Mouse (Mus musculus): ENCODE data around the gene Sstr4. TPM values are rescaled to one million over a fixed set of nuclear protein-coding genes. Genes with fewer than 3 reads are reported as not detected.

The Sstr4 gene
- polyA plus RNA-seq (2014; fragmentation: Nextera tagmentation; extraction: Ambion mirVana), result 3.1 and 3.5 TPM in 2 replicates

- H3K27me3 ChIP-seq (ENCODE audit: control insufficient read depth, insufficient read depth, low read length), result peaks cover 6% of the 10 kb centered on the region
- no peaks in the 10 kb centered on the region for H3K36me3 ChIP-seq (ENCODE audit: control insufficient read depth, insufficient read depth, low read length)
- 4% methylated on average over 81 of the region's 83 CpGs for WGBS
- no peak within 1 kb of the TSS for H3K27ac ChIP-seq (ENCODE audit: low read depth, low read length)
- H3K4me3 ChIP-seq (ENCODE audit: low read depth, low read length), result peak within 1 kb of the TSS; percentile 52
- H3K4me1 ChIP-seq (ENCODE audit: control insufficient read depth, insufficient read depth, low read length), result 0 out of 2 replicates have a peak, but pooled peaks cover 3% of the 10 kb centered on the region
- peak within 1 kb of the TSS; percentile 45 for H3K9ac ChIP-seq (replicated peaks; ENCODE audit: low read depth, low read length)
- peak; percentile 94 for ATAC-seq (ENCODE audit: low read depth)
- peak within 1 kb of the TSS; percentile 81 for H3K4me2 ChIP-seq (ENCODE audit: low read depth, low read length)
- no peaks in the 10 kb centered on the region for H3K9me3 ChIP-seq (ENCODE audit: control insufficient read depth, low read length)
Measured at GRCm38 (mm10) chr2:148395131-148396051, at the start of gene Sstr4. Gene Sstr4 (plus strand): TSS chr2:148395344.

- H3K4me1 ChIP-seq (ENCODE audit: control insufficient read depth, insufficient read depth, low read length), result no peaks in the 10 kb centered on the region
- no peak overlapping the region for H3K4me2 ChIP-seq (ENCODE audit: low read depth, low read length)
- H3K36me3 ChIP-seq (ENCODE audit: control insufficient read depth, insufficient read depth, low read length), result no peaks in the 10 kb centered on the region
- no peak for ATAC-seq (ENCODE audit: low read depth)
- no peak overlapping the region for H3K9ac ChIP-seq (replicated peaks; ENCODE audit: low read depth, low read length)
- no peaks in the 10 kb centered on the region for H3K27me3 ChIP-seq (ENCODE audit: control insufficient read depth, insufficient read depth, low read length)
- H3K4me3 ChIP-seq (ENCODE audit: low read depth, low read length), result no peak overlapping the region
- H3K9me3 ChIP-seq (ENCODE audit: control insufficient read depth, low read length), result no peaks in the 10 kb centered on the region
- H3K27ac ChIP-seq (ENCODE audit: low read depth, low read length), result no peak overlapping the region
Measured at GRCm38 (mm10) chr2:148345373-148345772, 49.8 kb upstream of the Sstr4 start.

DNA sequence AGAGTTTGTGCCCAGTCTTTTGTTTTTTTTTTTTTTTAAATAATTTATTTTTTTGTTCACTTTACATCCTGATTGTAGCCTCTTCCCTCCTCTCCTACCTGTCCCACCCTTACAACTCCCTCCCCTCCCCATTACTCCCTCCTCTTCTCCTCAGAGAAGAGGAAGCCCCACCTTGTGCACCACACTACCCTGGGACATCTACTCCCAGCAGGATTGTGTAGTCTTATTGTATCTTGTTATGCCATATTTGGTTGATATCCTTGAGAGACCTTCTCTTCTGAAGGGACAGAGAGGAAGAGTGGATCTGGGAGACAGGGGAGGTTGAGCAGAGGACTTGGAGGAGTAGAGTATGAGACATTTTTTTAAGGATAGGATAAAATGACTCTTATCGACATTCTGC, 48.2 kb upstream of the Sstr4 start:
- no peak for ATAC-seq (ENCODE audit: low read depth)

DNA sequence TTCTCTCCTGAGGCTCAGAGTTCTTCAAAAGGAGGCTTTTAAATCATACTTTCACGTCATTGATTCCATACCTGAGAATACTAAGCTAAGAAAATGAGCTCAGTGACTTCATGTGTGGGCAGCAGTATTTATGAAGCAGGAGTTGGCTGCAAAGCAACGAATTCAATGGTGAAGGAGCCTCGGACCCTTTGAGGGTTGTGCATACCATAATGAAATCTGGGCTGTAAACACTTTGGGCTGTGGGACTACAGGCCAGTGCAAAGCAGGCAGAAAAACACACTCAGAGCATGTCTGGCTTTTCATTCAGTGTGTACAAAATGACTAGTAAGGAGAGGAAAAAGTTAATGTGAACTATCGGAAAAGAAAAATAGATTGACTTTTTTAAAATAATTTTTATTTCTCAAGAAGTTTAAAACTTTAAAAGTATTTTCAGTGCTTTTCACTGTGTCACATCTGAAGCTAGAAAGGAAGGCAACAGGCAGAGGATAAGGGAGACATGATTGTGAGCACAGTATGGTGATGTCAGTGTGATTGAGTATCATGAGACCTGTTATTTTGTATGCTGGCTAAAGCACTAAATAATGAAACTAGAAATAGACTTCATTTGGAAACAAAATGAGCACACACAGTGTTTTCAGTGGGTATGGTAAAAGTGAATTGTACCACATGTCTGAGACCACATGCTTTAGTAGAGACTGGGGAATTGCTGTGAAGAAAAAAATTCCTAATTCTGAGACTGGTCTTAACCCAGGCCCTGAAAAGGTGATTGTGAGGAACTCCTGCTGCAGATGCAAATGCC, 45.4 kb upstream of the Sstr4 start:
- no peak overlapping the region for H3K4me3 ChIP-seq (ENCODE audit: low read depth, low read length)
- no peaks in the 10 kb centered on the region for H3K4me1 ChIP-seq (ENCODE audit: control insufficient read depth, insufficient read depth, low read length)
- no peak overlapping the region for H3K27ac ChIP-seq (ENCODE audit: low read depth, low read length)
- WGBS, result 67% methylated on average over 4 of the region's 4 CpGs
- no peaks in the 10 kb centered on the region for H3K9me3 ChIP-seq (ENCODE audit: control insufficient read depth, low read length)
- H3K27me3 ChIP-seq (ENCODE audit: control insufficient read depth, insufficient read depth, low read length), result no peaks in the 10 kb centered on the region
- H3K4me2 ChIP-seq (ENCODE audit: low read depth, low read length), result no peak overlapping the region
- no peak for ATAC-seq (ENCODE audit: low read depth)
- H3K9ac ChIP-seq (replicated peaks; ENCODE audit: low read depth, low read length), result no peak overlapping the region
- H3K36me3 ChIP-seq (ENCODE audit: control insufficient read depth, insufficient read depth, low read length), result no peaks in the 10 kb centered on the region

More for the DNA sequence above, 48.2 kb upstream of the Sstr4 start:
- WGBS, result 97% methylated on average over 1 of the region's 1 CpGs
- Histone ChIP-seq H3K27me3 (ENCODE audit: control insufficient read depth, insufficient read depth, low read length) (no peaks in the 10 kb centered on the region), H3K4me2 (ENCODE audit: low read depth, low read length) (no peak overlapping the region), H3K36me3 (ENCODE audit: control insufficient read depth, insufficient read depth, low read length) (no peaks in the 10 kb centered on the region), H3K9ac (replicated peaks; ENCODE audit: low read depth, low read length) (no peak overlapping the region), H3K9me3 (ENCODE audit: control insufficient read depth, low read length) (no peaks in the 10 kb centered on the region), H3K4me1 (ENCODE audit: control insufficient read depth, insufficient read depth, low read length) (no peaks in the 10 kb centered on the region), H3K4me3 (ENCODE audit: low read depth, low read length) (no peak overlapping the region), H3K27ac (ENCODE audit: low read depth, low read length) (no peak overlapping the region)

DNA sequence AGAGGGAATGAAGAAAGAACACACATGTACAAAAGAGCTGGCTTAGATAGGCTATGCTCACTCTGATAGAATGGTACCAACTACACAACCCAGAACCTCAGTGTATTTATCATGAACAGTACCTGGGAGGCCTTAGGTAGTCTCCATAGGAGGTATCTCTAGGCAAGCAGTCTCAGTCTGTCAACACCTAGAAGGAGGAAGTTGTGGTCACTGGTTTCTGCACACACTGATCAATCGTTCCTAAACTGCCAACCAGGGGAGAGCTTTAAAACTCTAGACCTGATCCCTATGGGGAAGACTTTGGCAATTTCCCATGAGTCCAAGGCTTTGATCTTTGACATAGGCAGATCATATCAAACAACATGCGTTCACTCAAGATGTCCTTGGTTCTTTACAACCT, 44.7 kb upstream of the Sstr4 start:
- H3K9ac ChIP-seq (replicated peaks; ENCODE audit: low read depth, low read length), result no peak overlapping the region
- 88% methylated on average over 2 of the region's 2 CpGs for WGBS
- no peaks in the 10 kb centered on the region for H3K4me1 ChIP-seq (ENCODE audit: control insufficient read depth, insufficient read depth, low read length)
- no peak for ATAC-seq (ENCODE audit: low read depth)
- no peak overlapping the region for H3K27ac ChIP-seq (ENCODE audit: low read depth, low read length)
- H3K9me3 ChIP-seq (ENCODE audit: control insufficient read depth, low read length), result no peaks in the 10 kb centered on the region
- H3K4me2 ChIP-seq (ENCODE audit: low read depth, low read length), result no peak overlapping the region
- no peaks in the 10 kb centered on the region for H3K27me3 ChIP-seq (ENCODE audit: control insufficient read depth, insufficient read depth, low read length)
- no peaks in the 10 kb centered on the region for H3K36me3 ChIP-seq (ENCODE audit: control insufficient read depth, insufficient read depth, low read length)
- no peak overlapping the region for H3K4me3 ChIP-seq (ENCODE audit: low read depth, low read length)

DNA sequence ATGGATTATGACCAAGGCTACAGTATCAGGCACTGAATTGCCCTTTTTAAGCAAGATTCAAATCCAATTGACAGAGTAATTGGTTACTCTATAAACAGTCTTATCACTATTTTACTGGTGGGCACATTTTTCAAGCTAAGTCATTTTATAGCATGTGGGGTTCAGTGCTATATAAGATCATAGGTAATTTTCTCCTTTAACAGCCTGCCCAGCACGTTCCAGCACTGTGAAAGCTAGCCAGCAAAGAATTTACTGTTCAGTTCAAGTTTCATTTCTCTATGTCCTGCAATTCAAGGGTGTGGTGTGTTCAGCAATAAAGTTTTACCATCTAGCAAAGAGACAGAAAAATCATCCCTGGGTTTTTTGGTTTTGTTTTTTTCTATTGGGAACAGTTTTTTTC, 42.5 kb upstream of the Sstr4 start:
- H3K27ac ChIP-seq (ENCODE audit: low read depth, low read length), result no peak overlapping the region
- H3K9me3 ChIP-seq (ENCODE audit: control insufficient read depth, low read length), result no peaks in the 10 kb centered on the region
- H3K4me3 ChIP-seq (ENCODE audit: low read depth, low read length), result no peak overlapping the region
- no peaks in the 10 kb centered on the region for H3K27me3 ChIP-seq (ENCODE audit: control insufficient read depth, insufficient read depth, low read length)
- no peak overlapping the region for H3K4me2 ChIP-seq (ENCODE audit: low read depth, low read length)
- no peak for ATAC-seq (ENCODE audit: low read depth)
- WGBS, result 58% methylated on average over 1 of the region's 1 CpGs
- H3K4me1 ChIP-seq (ENCODE audit: control insufficient read depth, insufficient read depth, low read length), result no peaks in the 10 kb centered on the region
- H3K36me3 ChIP-seq (ENCODE audit: control insufficient read depth, insufficient read depth, low read length), result no peaks in the 10 kb centered on the region
- H3K9ac ChIP-seq (replicated peaks; ENCODE audit: low read depth, low read length), result no peak overlapping the region

- Histone ChIP-seq H3K9ac (replicated peaks; ENCODE audit: low read depth, low read length) (no peak overlapping the region), H3K36me3 (ENCODE audit: control insufficient read depth, insufficient read depth, low read length) (no peaks in the 10 kb centered on the region), H3K27ac (ENCODE audit: low read depth, low read length) (no peak overlapping the region), H3K9me3 (ENCODE audit: control insufficient read depth, low read length) (no peaks in the 10 kb centered on the region), H3K27me3 (ENCODE audit: control insufficient read depth, insufficient read depth, low read length) (no peaks in the 10 kb centered on the region), H3K4me2 (ENCODE audit: low read depth, low read length) (no peak overlapping the region), H3K4me1 (ENCODE audit: control insufficient read depth, insufficient read depth, low read length) (no peaks in the 10 kb centered on the region), H3K4me3 (ENCODE audit: low read depth, low read length) (no peak overlapping the region)
- ATAC-seq (ENCODE audit: low read depth), result no peak
- 88% methylated on average over 1 of the region's 1 CpGs for WGBS
Measured at GRCm38 (mm10) chr2:148357145-148357544, 38.0 kb upstream of the Sstr4 start.

- no peak overlapping the region for H3K4me3 ChIP-seq (ENCODE audit: low read depth, low read length)
- no peaks in the 10 kb centered on the region for H3K9me3 ChIP-seq (ENCODE audit: control insufficient read depth, low read length)
- ATAC-seq (ENCODE audit: low read depth), result no peak
- no peaks in the 10 kb centered on the region for H3K36me3 ChIP-seq (ENCODE audit: control insufficient read depth, insufficient read depth, low read length)
- WGBS, result 95% methylated on average over 3 of the region's 3 CpGs
- no peak overlapping the region for H3K4me2 ChIP-seq (ENCODE audit: low read depth, low read length)
- H3K27me3 ChIP-seq (ENCODE audit: control insufficient read depth, insufficient read depth, low read length), result no peaks in the 10 kb centered on the region
- H3K4me1 ChIP-seq (ENCODE audit: control insufficient read depth, insufficient read depth, low read length), result no peaks in the 10 kb centered on the region
- no peak overlapping the region for H3K27ac ChIP-seq (ENCODE audit: low read depth, low read length)
- no peak overlapping the region for H3K9ac ChIP-seq (replicated peaks; ENCODE audit: low read depth, low read length)
Measured at GRCm38 (mm10) chr2:148364536-148364935, 30.6 kb upstream of the Sstr4 start.

DNA sequence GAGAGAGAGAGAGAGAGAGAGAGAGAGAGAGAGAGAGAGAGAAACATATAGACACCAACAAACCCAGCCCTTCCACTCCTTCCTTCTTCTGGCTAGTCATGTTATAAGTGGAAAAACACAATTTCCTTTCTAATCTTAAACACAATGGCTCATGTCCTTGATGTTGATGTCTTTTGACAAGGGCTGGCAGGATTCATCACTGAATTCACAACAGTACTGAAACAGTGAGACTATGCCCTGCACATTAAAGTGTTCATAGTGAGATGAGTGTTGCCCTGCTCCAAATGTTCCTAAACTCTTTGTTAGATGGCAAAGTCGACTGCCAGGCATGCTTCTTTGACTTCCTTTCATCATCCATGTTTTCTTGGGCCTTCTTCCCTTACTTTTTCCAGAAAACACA, 29.9 kb upstream of the Sstr4 start:
- Histone ChIP-seq H3K9ac (replicated peaks; ENCODE audit: low read depth, low read length) (no peak overlapping the region), H3K9me3 (ENCODE audit: control insufficient read depth, low read length) (no peaks in the 10 kb centered on the region), H3K4me3 (ENCODE audit: low read depth, low read length) (no peak overlapping the region), H3K27me3 (ENCODE audit: control insufficient read depth, insufficient read depth, low read length) (no peaks in the 10 kb centered on the region), H3K36me3 (ENCODE audit: control insufficient read depth, insufficient read depth, low read length) (no peaks in the 10 kb centered on the region), H3K4me2 (ENCODE audit: low read depth, low read length) (no peak overlapping the region), H3K27ac (ENCODE audit: low read depth, low read length) (no peak overlapping the region), H3K4me1 (ENCODE audit: control insufficient read depth, insufficient read depth, low read length) (no peaks in the 10 kb centered on the region)
- 50% methylated on average over 1 of the region's 1 CpGs for WGBS
- no peak for ATAC-seq (ENCODE audit: low read depth)

All from neural tube, embryonic 14.5 days (tissue).